Mouse (Mus musculus): ENCODE measurements at regions not wholly inside any gene's neighbourhood (a gene's known extent, or its start where the extent isn't known, plus 50 kb on each side); places are given as distances from the start of the nearest gene placed in this dataset.

- Histone ChIP-seq H3K27ac (ENCODE audit: control insufficient read depth, insufficient read depth, low read depth, low read length, poor library complexity) (no peak overlapping the region), H3K4me1 (ENCODE audit: control insufficient read depth, insufficient read depth, low read length) (no peaks in the 10 kb centered on the region), H3K4me3 (replicated peaks; ENCODE audit: control insufficient read depth, low read depth, low read length) (no peak overlapping the region)
- TF ChIP-seq CTCF (IDR thresholded peaks at IDR 0.05; ENCODE audit: control insufficient read depth, insufficient read depth, low read length) (no peak), POLR2A (IDR thresholded peaks at IDR 0.05; ENCODE audit: borderline replicate concordance, control insufficient read depth, low read depth, low read length) (no peak)
- WGBS, result 79% methylated on average over 6 of the region's 6 CpGs
Observed at GRCm38 (mm10) chr3:134509702-134510101, 273.4 kb downstream of the Cxxc4 start.

GRCm38 (mm10) chr3:134525795-134526194 lies 289.5 kb downstream of the Cxxc4 start:
- WGBS, result 75% methylated on average over 5 of the region's 5 CpGs
- H3K4me3 ChIP-seq (replicated peaks; ENCODE audit: control insufficient read depth, low read depth, low read length), result no peak overlapping the region
- no peaks in the 10 kb centered on the region for H3K4me1 ChIP-seq (ENCODE audit: control insufficient read depth, insufficient read depth, low read length)
- TF ChIP-seq POLR2A (IDR thresholded peaks at IDR 0.05; ENCODE audit: borderline replicate concordance, control insufficient read depth, low read depth, low read length) (no peak), CTCF (IDR thresholded peaks at IDR 0.05; ENCODE audit: control insufficient read depth, insufficient read depth, low read length) (no peak)
- no peak overlapping the region for H3K27ac ChIP-seq (ENCODE audit: control insufficient read depth, insufficient read depth, low read depth, low read length, poor library complexity)

DNA sequence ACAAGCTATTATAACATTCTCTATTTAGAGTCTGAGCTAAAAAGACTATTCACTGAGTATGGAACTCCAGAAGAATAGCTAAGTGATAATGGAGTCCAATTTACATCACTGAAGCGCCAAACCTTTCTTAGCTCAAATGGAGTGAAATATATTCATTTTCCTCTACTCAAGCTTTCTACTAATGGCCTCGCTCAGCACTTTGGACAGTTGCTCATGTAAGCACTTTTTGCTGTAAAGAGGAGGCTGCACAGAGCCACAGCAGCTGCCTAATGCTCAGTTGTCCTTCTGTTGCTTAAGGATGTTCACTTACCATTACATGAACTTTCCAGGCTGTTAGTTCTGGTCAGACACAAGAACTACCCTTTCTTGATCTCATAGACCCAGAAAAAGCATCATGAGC lies 268.7 kb upstream of the Tacr3 start:
- H3K4me3 ChIP-seq (replicated peaks; ENCODE audit: control insufficient read depth, low read depth, low read length), result no peak overlapping the region
- TF ChIP-seq CTCF (IDR thresholded peaks at IDR 0.05; ENCODE audit: control insufficient read depth, insufficient read depth, low read length) (no peak), POLR2A (IDR thresholded peaks at IDR 0.05; ENCODE audit: borderline replicate concordance, control insufficient read depth, low read depth, low read length) (no peak)
- WGBS, result 62% methylated on average over 2 of the region's 2 CpGs
- H3K27ac ChIP-seq (ENCODE audit: control insufficient read depth, insufficient read depth, low read depth, low read length, poor library complexity), result no peak overlapping the region
- H3K4me1 ChIP-seq (ENCODE audit: control insufficient read depth, insufficient read depth, low read length), result no peaks in the 10 kb centered on the region

- WGBS, result 89% methylated on average over 3 of the region's 3 CpGs
Observed at GRCm38 (mm10) chr3:134578759-134579158, 250.0 kb upstream of the Tacr3 start.

GRCm38 (mm10) chr3:134588630-134589029 lies 240.2 kb upstream of the Tacr3 start:
- Histone ChIP-seq H3K4me1 (ENCODE audit: control insufficient read depth, insufficient read depth, low read length) (no peaks in the 10 kb centered on the region), H3K27ac (ENCODE audit: control insufficient read depth, insufficient read depth, low read depth, low read length, poor library complexity) (no peak overlapping the region), H3K4me3 (replicated peaks; ENCODE audit: control insufficient read depth, low read depth, low read length) (no peak overlapping the region)
- no peak for TF ChIP-seq CTCF (IDR thresholded peaks at IDR 0.05; ENCODE audit: control insufficient read depth, insufficient read depth, low read length)
- no peak for TF ChIP-seq POLR2A (IDR thresholded peaks at IDR 0.05; ENCODE audit: borderline replicate concordance, control insufficient read depth, low read depth, low read length)
- 40% methylated on average over 2 of the region's 2 CpGs for WGBS

More at GRCm38 (mm10) chr3:134578759-134579158, 250.0 kb upstream of the Tacr3 start:
- H3K27ac ChIP-seq (ENCODE audit: control insufficient read depth, insufficient read depth, low read depth, low read length, poor library complexity), result no peak overlapping the region
- TF ChIP-seq POLR2A (IDR thresholded peaks at IDR 0.05; ENCODE audit: borderline replicate concordance, control insufficient read depth, low read depth, low read length) (no peak), CTCF (IDR thresholded peaks at IDR 0.05; ENCODE audit: control insufficient read depth, insufficient read depth, low read length) (no peak)
- H3K4me1 ChIP-seq (ENCODE audit: control insufficient read depth, insufficient read depth, low read length), result no peaks in the 10 kb centered on the region
- H3K4me3 ChIP-seq (replicated peaks; ENCODE audit: control insufficient read depth, low read depth, low read length), result no peak overlapping the region

DNA sequence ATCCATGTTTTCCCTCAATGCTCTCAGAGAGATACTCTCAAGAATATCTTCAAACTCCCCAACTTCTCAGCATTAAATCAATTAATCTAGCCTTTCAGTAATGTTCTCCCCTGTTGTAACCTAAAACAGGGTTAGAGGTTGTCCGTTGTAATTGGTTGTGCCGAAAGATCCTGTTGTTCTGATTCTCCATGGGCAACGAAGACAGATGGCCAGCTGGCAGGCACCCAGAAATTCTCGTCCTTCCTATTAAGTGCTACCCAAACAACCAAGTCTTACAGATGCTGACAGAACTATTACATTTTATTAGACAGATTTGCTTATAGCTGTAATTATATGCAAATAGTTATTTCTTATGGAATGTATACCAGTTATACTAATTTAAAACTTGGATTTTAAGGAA lies 225.9 kb upstream of the Tacr3 start:
- H3K27ac ChIP-seq (ENCODE audit: control insufficient read depth, insufficient read depth, low read depth, low read length, poor library complexity), result no peak overlapping the region
- TF ChIP-seq POLR2A (IDR thresholded peaks at IDR 0.05; ENCODE audit: borderline replicate concordance, control insufficient read depth, low read depth, low read length) (no peak), CTCF (IDR thresholded peaks at IDR 0.05; ENCODE audit: control insufficient read depth, insufficient read depth, low read length) (no peak)
- no peaks in the 10 kb centered on the region for H3K4me1 ChIP-seq (ENCODE audit: control insufficient read depth, insufficient read depth, low read length)
- no peak overlapping the region for H3K4me3 ChIP-seq (replicated peaks; ENCODE audit: control insufficient read depth, low read depth, low read length)
- 84% methylated on average over 4 of the region's 4 CpGs for WGBS

DNA sequence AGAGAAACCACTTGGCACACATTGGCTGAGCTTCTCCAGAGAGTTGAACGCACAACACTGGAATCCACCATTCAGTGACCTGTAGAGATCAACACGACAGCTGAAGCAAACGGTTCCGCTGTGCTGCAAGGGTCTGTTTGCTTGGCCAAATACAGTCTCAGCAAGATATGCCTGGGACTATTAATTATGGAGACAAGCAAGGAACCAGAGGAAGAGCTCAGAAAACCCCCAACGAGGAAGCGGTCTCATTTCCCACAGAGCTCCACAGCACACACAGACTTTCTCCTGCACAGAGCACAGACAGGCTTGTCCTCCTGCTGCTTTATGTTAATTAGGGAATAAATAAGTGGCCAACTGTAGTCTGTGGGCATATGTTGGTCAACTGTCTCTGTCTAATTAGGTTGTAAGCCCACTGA lies 223.4 kb upstream of the Tacr3 start:
- Histone ChIP-seq H3K4me1 (ENCODE audit: control insufficient read depth, insufficient read depth, low read length) (no peaks in the 10 kb centered on the region), H3K4me3 (replicated peaks; ENCODE audit: control insufficient read depth, low read depth, low read length) (no peak overlapping the region), H3K27ac (ENCODE audit: control insufficient read depth, insufficient read depth, low read depth, low read length, poor library complexity) (no peak overlapping the region)
- WGBS, result 52% methylated on average over 6 of the region's 6 CpGs
- TF ChIP-seq CTCF (IDR thresholded peaks at IDR 0.05; ENCODE audit: control insufficient read depth, insufficient read depth, low read length) (no peak), POLR2A (IDR thresholded peaks at IDR 0.05; ENCODE audit: borderline replicate concordance, control insufficient read depth, low read depth, low read length) (no peak)

GRCm38 (mm10) chr3:134610244-134610643 lies 218.6 kb upstream of the Tacr3 start:
- WGBS, result 75% methylated on average over 4 of the region's 4 CpGs
- no peaks in the 10 kb centered on the region for H3K4me1 ChIP-seq (ENCODE audit: control insufficient read depth, insufficient read depth, low read length)
- H3K27ac ChIP-seq (ENCODE audit: control insufficient read depth, insufficient read depth, low read depth, low read length, poor library complexity), result no peak overlapping the region
- TF ChIP-seq CTCF (IDR thresholded peaks at IDR 0.05; ENCODE audit: control insufficient read depth, insufficient read depth, low read length) (no peak), POLR2A (IDR thresholded peaks at IDR 0.05; ENCODE audit: borderline replicate concordance, control insufficient read depth, low read depth, low read length) (no peak)
- no peak overlapping the region for H3K4me3 ChIP-seq (replicated peaks; ENCODE audit: control insufficient read depth, low read depth, low read length)

Data from bone marrow, adult 2 months (tissue).